ENCODE assay signal across 7 mouse cellular contexts in genomic region chr3:87796736-87797334, GRCm38 (mm10). TPM values are rescaled to one million over a fixed set of nuclear protein-coding genes. Genes with fewer than 3 reads are reported as not detected.
DNase-seq lines count a peak whose midpoint lies in the region; ATAC-seq and TF ChIP-seq lines count a peak whose summit lies in the region.

TSS of gene Insrr (plus strand) at chr3:87796951.

- H3K4me1 ChIP-seq in ES-Bruce4 (ENCODE audit: control insufficient read depth, insufficient read depth, low read length) = no peaks in the 10 kb centered on the region
- H3K4me1 ChIP-seq in brown adipose tissue, adult 24 weeks (ENCODE audit: control insufficient read depth, insufficient read depth, insufficient read length, low read length) = no peaks in the 10 kb centered on the region
- peaks cover 20% of the 10 kb centered on the region for H3K4me1 ChIP-seq in heart, embryonic 12.5 days (replicated peaks)
- peaks cover 25% of the 10 kb centered on the region for H3K4me1 ChIP-seq in megakaryocyte, embryonic 14.5 days

- TF ChIP-seq EP300 in ES-Bruce4 (IDR thresholded peaks at IDR 0.05; ENCODE audit: insufficient read depth, low read depth, low read length) = no peak

- no peak within 1 kb of the TSS for H3K4me3 ChIP-seq in ES-Bruce4 (ENCODE audit: low read depth, low read length)
- peak within 1 kb of the TSS; percentile 27; the same call in 1 of the 2 replicates for H3K4me3 ChIP-seq in brown adipose tissue, adult 24 weeks (ENCODE audit: insufficient read depth, low read depth, low read length)
- peak within 1 kb of the TSS; percentile 41 for H3K4me3 ChIP-seq in heart, embryonic 12.5 days
- H3K4me3 ChIP-seq in megakaryocyte, embryonic 14.5 days (replicated peaks) = peak within 1 kb of the TSS; percentile 65

- no peaks in the 10 kb centered on the region for H3K9me3 ChIP-seq in ES-Bruce4 (replicated peaks; ENCODE audit: control insufficient read depth, insufficient read depth, low read length, poor library complexity, severe bottlenecking)
- no peaks in the 10 kb centered on the region for H3K9me3 ChIP-seq in heart, embryonic 12.5 days (replicated peaks)
- H3K9me3 ChIP-seq in megakaryocyte, embryonic 14.5 days = no peaks in the 10 kb centered on the region

- DNase-seq in kidney, postnatal 10 days = peak; percentile 77
- DNase-seq in retina, embryonic 14.5 days (ENCODE audit: low spot score) = no peak
- no peak for DNase-seq in left cerebral cortex, postnatal 4 days

- H3K27ac ChIP-seq in ES-Bruce4 (ENCODE audit: insufficient read depth, low read length) = no peak within 1 kb of the TSS
- no peak within 1 kb of the TSS for H3K27ac ChIP-seq in brown adipose tissue, adult 24 weeks (replicated peaks; ENCODE audit: low read depth, low read length)
- H3K27ac ChIP-seq in heart, embryonic 12.5 days (ENCODE audit: poor library complexity, severe bottlenecking) = no peak within 1 kb of the TSS

- under 1% methylated on average over 29 of the region's 29 CpGs for WGBS in heart, embryonic 12.5 days

- no peak for TF ChIP-seq POLR2A in ES-Bruce4 (IDR thresholded peaks at IDR 0.05; ENCODE audit: insufficient read depth, low read length)

- intact Hi-C loops in left cerebral cortex, postnatal 4 days (cut with DNase I) = no loop called here

- no peak for TF ChIP-seq CTCF in ES-Bruce4 (IDR thresholded peaks at IDR 0.05; ENCODE audit: low read depth, low read length)

- peak within 1 kb of the TSS; percentile 70 for H3K4me2 ChIP-seq in heart, embryonic 12.5 days

- no peak for ATAC-seq in heart, embryonic 12.5 days (ENCODE audit: insufficient number of reproducible peaks, low FRiP score)

- H3K9ac ChIP-seq in ES-Bruce4 (ENCODE audit: low read depth, poor library complexity, severe bottlenecking) = 0 out of 2 replicates have a peak within 1 kb of the TSS, but pooled peaks have one; percentile 17
- H3K9ac ChIP-seq in heart, embryonic 12.5 days = peak within 1 kb of the TSS; percentile 42

- H3K36me3 ChIP-seq in ES-Bruce4 (ENCODE audit: control insufficient read depth, insufficient read depth, low read length, poor library complexity, severe bottlenecking) = no peaks in the 10 kb centered on the region
- H3K36me3 ChIP-seq in heart, embryonic 12.5 days = no peaks in the 10 kb centered on the region
- H3K36me3 ChIP-seq in megakaryocyte, embryonic 14.5 days (replicated peaks; ENCODE audit: low read length) = no peaks in the 10 kb centered on the region

- H3K27me3 ChIP-seq in ES-Bruce4 (ENCODE audit: control insufficient read depth, insufficient read depth, low read length, poor library complexity, severe bottlenecking) = peaks cover 14% of the 10 kb centered on the region
- peaks cover 100% of the 10 kb centered on the region for H3K27me3 ChIP-seq in heart, embryonic 12.5 days (replicated peaks)
- peaks cover 99% of the 10 kb centered on the region for H3K27me3 ChIP-seq in megakaryocyte, embryonic 14.5 days (replicated peaks)

RNA-seq across cellular contexts. Expression of gene Insrr, which starts in this region (rescaled TPM):
- polyA plus RNA-seq in ES-Bruce4 (2011; ENCODE audit: insufficient read depth, insufficient read length, low read depth, missing spikeins) = 0.35 TPM in 1 of 2 replicates, not detected in the other
- not detected in 2 replicates for polyA plus RNA-seq in brown adipose tissue, adult 24 weeks (2012; ENCODE audit: insufficient read depth, insufficient read length, missing spikeins)
- polyA plus RNA-seq in heart, embryonic 12.5 days (2016; fragmentation: Nextera tagmentation; extraction: Ambion mirVana) = 0.21 TPM in 1 of 2 replicates, not detected in the other
- not detected in 2 replicates for polyA plus RNA-seq in megakaryocyte, embryonic 14.5 days (2012; ENCODE audit: insufficient read depth, low replicate concordance)
- total RNA-seq in left cerebral cortex, postnatal 4 days (2021) = 1 to 10 TPM in 1 of 2 experiments, under 1 TPM in 1; 0.70 to 1.9 TPM
